15 mouse cellular contexts compared by ENCODE assay signal in genomic region chr10:24698131-24698775, GRCm38 (mm10). TPM values are rescaled to one million over a fixed set of nuclear protein-coding genes. Genes with fewer than 3 reads are reported as not detected.
A peak's percentile ranks its signal among the peaks of the same experiment; 100 is the strongest.
DNase-seq lines count a peak whose midpoint lies in the region; ATAC-seq and TF ChIP-seq lines count a peak whose summit lies in the region.
"Had no signal": no experiment of that assay in that cellular context is flagged by ENCODE, and none has a peak within 500 bp of the region (broad histone marks: within the 10 kb centered on the region; RNA-seq: fewer than 3 reads in every experiment).

No protein-coding gene starts in this region.

- no peak overlapping the region for H3K4me2 ChIP-seq in forebrain, embryonic 14.5 days (ENCODE audit: low read length)
- H3K4me2 ChIP-seq in forebrain, embryonic 15.5 days (replicated peaks) = no peak overlapping the region
- no peak overlapping the region; the same call in 1 of the 2 replicates for H3K4me2 ChIP-seq in limb, embryonic 12.5 days
- no peak overlapping the region for H3K4me2 ChIP-seq in stomach, postnatal 0 days (replicated peaks; ENCODE audit: low read depth)
- H3K4me2 ChIP-seq: hindbrain, embryonic 12.5 days; lung, embryonic 15.5 days had no signal

- H3K9me3 ChIP-seq in forebrain, embryonic 14.5 days (replicated peaks; ENCODE audit: control insufficient read depth, low read length) = no peaks in the 10 kb centered on the region
- no peaks in the 10 kb centered on the region for H3K9me3 ChIP-seq in forebrain, embryonic 15.5 days
- no peaks in the 10 kb centered on the region for H3K9me3 ChIP-seq in limb, embryonic 12.5 days
- no peaks in the 10 kb centered on the region for H3K9me3 ChIP-seq in stomach, postnatal 0 days (ENCODE audit: control insufficient read depth, low read length)
- H3K9me3 ChIP-seq: hindbrain, embryonic 12.5 days; lung, embryonic 15.5 days had no signal

- intact Hi-C loops in left cerebral cortex, postnatal 4 days (cut with DNase I) = no loop called here
- intact Hi-C loops in left cerebral cortex, postnatal 36 days (cut with DNase I) = no loop called here

- H3K9ac ChIP-seq in forebrain, embryonic 14.5 days (ENCODE audit: low read length) = no peak overlapping the region
- H3K9ac ChIP-seq in forebrain, embryonic 15.5 days (replicated peaks) = no peak overlapping the region
- no peak overlapping the region for H3K9ac ChIP-seq in limb, embryonic 12.5 days (replicated peaks)
- H3K9ac ChIP-seq in stomach, postnatal 0 days (ENCODE audit: low read length) = no peak overlapping the region
- H3K9ac ChIP-seq: hindbrain, embryonic 12.5 days; lung, embryonic 15.5 days had no signal

- 81% methylated on average over 6 of the region's 6 CpGs for WGBS in forebrain, embryonic 14.5 days
- 78% methylated on average over 6 of the region's 6 CpGs for WGBS in forebrain, embryonic 15.5 days
- 28% methylated on average over 6 of the region's 6 CpGs for WGBS in limb, embryonic 12.5 days
- 37% methylated on average over 6 of the region's 6 CpGs for WGBS in stomach, postnatal 0 days

- H3K36me3 ChIP-seq in forebrain, embryonic 14.5 days (ENCODE audit: control insufficient read depth, insufficient read depth, low read length) = no peaks in the 10 kb centered on the region
- no peaks in the 10 kb centered on the region for H3K36me3 ChIP-seq in forebrain, embryonic 15.5 days
- no peaks in the 10 kb centered on the region for H3K36me3 ChIP-seq in limb, embryonic 12.5 days
- no peaks in the 10 kb centered on the region for H3K36me3 ChIP-seq in stomach, postnatal 0 days (ENCODE audit: control insufficient read depth, insufficient read depth, low read length)
- H3K36me3 ChIP-seq: hindbrain, embryonic 12.5 days; lung, embryonic 15.5 days had no signal

- H3K4me1 ChIP-seq in forebrain, embryonic 14.5 days (ENCODE audit: control insufficient read depth, insufficient read depth, low read length) = no peaks in the 10 kb centered on the region
- H3K4me1 ChIP-seq in forebrain, embryonic 15.5 days = peaks cover 3% of the 10 kb centered on the region; the same call in 1 of the 2 replicates
- H3K4me1 ChIP-seq in limb, embryonic 12.5 days (replicated peaks) = peaks cover 19% of the 10 kb centered on the region
- H3K4me1 ChIP-seq in stomach, postnatal 0 days (replicated peaks; ENCODE audit: control insufficient read depth, insufficient read depth) = no peaks in the 10 kb centered on the region
- H3K4me1 ChIP-seq: hindbrain, embryonic 12.5 days; lung, embryonic 15.5 days had no signal

- no peak for ATAC-seq in forebrain, embryonic 14.5 days
- ATAC-seq in forebrain, embryonic 15.5 days (replicated peaks) = no peak
- ATAC-seq in limb, embryonic 12.5 days (ENCODE audit: insufficient number of reproducible peaks, insufficient read depth, low FRiP score, low TSS enrichment, low read depth) = no peak
- ATAC-seq in stomach, postnatal 0 days (ENCODE audit: low FRiP score, low TSS enrichment) = peak; percentile 77
- ATAC-seq in monocyte, adult 5-6 weeks (replicated peaks; ENCODE audit: insufficient number of reproducible peaks, low FRiP score, low TSS enrichment, poor library complexity, severe bottlenecking) = no peak

- TF ChIP-seq CTCF in stomach, postnatal 0 days (IDR thresholded peaks at IDR 0.05; ENCODE audit: low read depth) = no peak

- peak; percentile 9 for DNase-seq in forebrain, embryonic 14.5 days (ENCODE audit: low spot score)
- peak; percentile 39 for DNase-seq in left cerebral cortex, postnatal 4 days
- no peak for DNase-seq in left cerebral cortex, postnatal 36 days (ENCODE audit: low spot score in 2 of 2)
- peak; percentile 16 for DNase-seq in stomach, postnatal 0 days (ENCODE audit: low spot score)
- DNase-seq in embryo, embryonic 9.5 days (ENCODE audit: extremely low spot score) = no peak
- DNase-seq: adrenal gland, adult 2 months; cerebellum, adult 8-10 months; embryo, embryonic 11 days; right cerebral cortex, postnatal 14 days; thymus, postnatal 14 days had no signal

- H3K27me3 ChIP-seq in forebrain, embryonic 14.5 days (replicated peaks; ENCODE audit: control insufficient read depth, insufficient read depth, low read length) = no peaks in the 10 kb centered on the region
- no peaks in the 10 kb centered on the region for H3K27me3 ChIP-seq in forebrain, embryonic 15.5 days
- no peaks in the 10 kb centered on the region for H3K27me3 ChIP-seq in limb, embryonic 12.5 days
- no peaks in the 10 kb centered on the region for H3K27me3 ChIP-seq in stomach, postnatal 0 days (ENCODE audit: control insufficient read depth, insufficient read depth, low read length)
- H3K27me3 ChIP-seq: hindbrain, embryonic 12.5 days; lung, embryonic 15.5 days had no signal

- H3K27ac ChIP-seq in forebrain, embryonic 14.5 days (ENCODE audit: low read depth, low read length) = no peak overlapping the region
- H3K27ac ChIP-seq in forebrain, embryonic 15.5 days (replicated peaks) = no peak overlapping the region
- H3K27ac ChIP-seq in limb, embryonic 12.5 days = peak overlapping the region; percentile 70
- H3K27ac ChIP-seq in stomach, postnatal 0 days (replicated peaks) = peak overlapping the region; percentile 63; the same call in 1 of the 2 replicates
- H3K27ac ChIP-seq: hindbrain, embryonic 12.5 days; lung, embryonic 15.5 days had no signal

- TF ChIP-seq EP300 in stomach, postnatal 0 days (optimal IDR thresholded peaks at IDR 0.05) = no peak

- no peak overlapping the region for H3K4me3 ChIP-seq in forebrain, embryonic 14.5 days (ENCODE audit: low read depth, low read length)
- H3K4me3 ChIP-seq in forebrain, embryonic 15.5 days = no peak overlapping the region
- no peak overlapping the region for H3K4me3 ChIP-seq in limb, embryonic 12.5 days (replicated peaks)
- no peak overlapping the region for H3K4me3 ChIP-seq in stomach, postnatal 0 days (ENCODE audit: low read depth, low read length)
- H3K4me3 ChIP-seq: hindbrain, embryonic 12.5 days; lung, embryonic 15.5 days had no signal

RNA-seq across cellular contexts. Expression of gene Enpp1, which starts 13.7 kb away (rescaled TPM):
- 1.9 and 2.9 TPM in 2 replicates for polyA plus RNA-seq in forebrain, embryonic 14.5 days (2014; fragmentation: Nextera tagmentation; extraction: Ambion mirVana)
- 0.91 and 1.8 TPM in 2 replicates for polyA plus RNA-seq in forebrain, embryonic 15.5 days (2015; fragmentation: Nextera tagmentation; extraction: Ambion mirVana)
- total RNA-seq in left cerebral cortex, postnatal 4 days (2021) = 1 to 10 TPM; 4.2 to 4.8 TPM
- 1 to 10 TPM; 3.6 to 4.1 TPM for total RNA-seq in left cerebral cortex, postnatal 36 days (2021)
- 3.3 and 3.6 TPM in 2 replicates for polyA plus RNA-seq in limb, embryonic 12.5 days (2016; fragmentation: Nextera tagmentation; extraction: Ambion mirVana)
- 4.5 and 4.8 TPM in 2 replicates for polyA plus RNA-seq in stomach, postnatal 0 days (2015; fragmentation: Nextera tagmentation; extraction: Ambion mirVana)
- 7.9 to 13.7 TPM (median 10.3 TPM) in 3 replicates for total RNA-seq in monocyte, adult 5-6 weeks (2017)

Comparison
In these comparisons a context has a peak if more than half of its experiments do, and no peak if none do; other contexts are left out.
1. DNase-seq: peak in forebrain, embryonic 14.5 days (single experiment), left cerebral cortex, postnatal 4 days (single experiment) and stomach, postnatal 0 days (single experiment); none in left cerebral cortex, postnatal 36 days (0 of 2) and embryo, embryonic 9.5 days (single experiment).
2. H3K27ac ChIP-seq: peak in limb, embryonic 12.5 days (single experiment) and stomach, postnatal 0 days (single experiment); none in forebrain, embryonic 14.5 days (single experiment) and forebrain, embryonic 15.5 days (single experiment).